Mouse (Mus musculus): ENCODE measurements around the gene Olfr1307. TPM values are rescaled to one million over a fixed set of nuclear protein-coding genes. Genes with fewer than 3 reads are reported as not detected.

Olfr1307 gene
- under 1 TPM; 0.05 to 0.07 TPM for total RNA-seq (2021)
- long read RNA-seq, experiment 1: 0 reads
- long read RNA-seq, experiment 2: 0 reads

- no peak for DNase-seq (ENCODE audit: low spot score in 2 of 2)
Observed at GRCm38 (mm10) chr2:111949340-111949739, at the start of gene Olfr1307. Gene Olfr1307 (minus strand): TSS chr2:111949440.

GRCm38 (mm10) chr2:111990181-111990580 lies 40.9 kb upstream of the Olfr1307 start, which contains the start of gene Olfr1309:
Gene Olfr1309 (minus strand): TSS chr2:111990281.
- no peak for DNase-seq (ENCODE audit: low spot score in 2 of 2)

DNA sequence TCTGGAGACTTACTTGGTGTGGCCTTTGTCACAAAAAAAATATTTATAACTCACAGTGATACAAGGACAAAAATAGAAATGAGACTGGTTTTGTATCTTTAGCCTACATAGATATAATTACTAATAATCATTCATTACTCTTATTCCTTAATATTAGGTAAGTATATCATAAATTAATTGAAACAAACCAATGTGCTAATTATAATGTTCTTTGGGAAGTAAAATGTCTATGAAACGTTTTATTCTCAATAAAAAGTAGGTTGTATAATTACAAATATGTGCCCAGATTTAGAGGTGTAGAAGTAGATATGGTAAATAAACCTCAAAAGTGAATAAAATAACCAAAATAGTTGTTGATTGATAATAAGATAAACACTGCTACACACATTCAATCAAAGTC lies 15.6 kb upstream of the Olfr1307 start, which contains the start of gene Olfr1308:
Gene Olfr1308, minus strand, starts transcription at position 101 of the 400 bp plus-strand sequence.
- DNase-seq (ENCODE audit: low spot score in 2 of 2): no peak

DNA sequence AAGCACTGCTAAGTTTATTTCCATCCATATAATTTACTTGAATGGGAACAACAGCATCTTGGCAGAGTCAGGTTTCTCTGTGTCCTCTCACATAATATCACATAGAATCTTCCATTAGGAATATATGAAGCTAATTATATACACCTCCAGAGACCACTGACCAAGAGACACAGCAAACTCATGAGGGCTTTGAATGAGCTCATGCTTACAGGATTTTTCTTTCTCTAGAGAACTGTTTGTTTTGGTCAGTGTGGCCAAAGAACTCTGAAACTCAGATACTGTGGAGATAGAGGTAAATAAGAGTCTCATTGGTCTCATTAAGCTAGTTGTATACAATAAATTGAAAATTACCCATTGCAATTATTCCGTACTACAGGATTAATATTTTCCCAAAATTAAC lies 33.1 kb downstream of the Olfr1307 start, which contains the start of gene Olfr1306:
Gene Olfr1306, minus strand, starts transcription at position 101 of the 400 bp plus-strand sequence.
- no peak for DNase-seq (ENCODE audit: low spot score in 2 of 2)

Other genes with a start within 250 kb of the Olfr1307 start
- not detected for gene Olfr1301, start 198.4 kb downstream of the Olfr1307 start, total RNA-seq (2021)
- gene Olfr1302, start 172.0 kb downstream of the Olfr1307 start, total RNA-seq (2021): not detected
- gene Olfr1303, start 129.1 kb downstream of the Olfr1307 start, total RNA-seq (2021): not detected
- gene Olfr1305, start 72.3 kb downstream of the Olfr1307 start, total RNA-seq (2021): not detected
- gene Olfr1306, start 33.2 kb downstream of the Olfr1307 start, total RNA-seq (2021): not detected
- gene Olfr1308, start 15.5 kb upstream of the Olfr1307 start, total RNA-seq (2021): not detected
- not detected for gene Olfr1309, start 40.8 kb upstream of the Olfr1307 start, total RNA-seq (2021)
- not detected for gene Olfr1310, start 63.3 kb upstream of the Olfr1307 start, total RNA-seq (2021)
- gene Olfr1311, start 75.0 kb upstream of the Olfr1307 start, total RNA-seq (2021): not detected
- not detected for gene Olfr1312, start 100.8 kb upstream of the Olfr1307 start, total RNA-seq (2021)
- gene Olfr1313, start 128.4 kb upstream of the Olfr1307 start, total RNA-seq (2021): not detected
- gene Olfr1314, start 147.3 kb upstream of the Olfr1307 start, total RNA-seq (2021): not detected
- gene Olfr1315-ps1, start 166.0 kb upstream of the Olfr1307 start, total RNA-seq (2021): not detected
- not detected for gene Olfr1316, start 185.5 kb upstream of the Olfr1307 start, total RNA-seq (2021)
- gene Olfr1317, start 190.9 kb upstream of the Olfr1307 start, total RNA-seq (2021): not detected
- not detected for gene Olfr1318, start 204.8 kb upstream of the Olfr1307 start, total RNA-seq (2021)

Measured in layer of hippocampus, postnatal 14 days (tissue).